Mouse (Mus musculus) kidney, postnatal 0 days (tissue): Measurements from ENCODE around the gene Cacna2d1. TPM values are rescaled to one million over a fixed set of nuclear protein-coding genes. Genes with fewer than 3 reads are reported as not detected.

Experiments used
- ATAC-seq: fragments of 200-750 bp; cut with Nextera tagmentation; replicated peaks from 2 replicates; pipeline ENCODE4 v1.8.0; 2017; ENCODE audit warnings: low read depth, moderate number of reproducible peaks, moderate TSS enrichment, moderate library complexity; ENCODE audit not compliant: low FRiP score
- DNase-seq: peaks from one replicate; pipeline ENCODE4 v3.0.0-alpha.2; 2016; ENCODE audit warnings: low spot score
- H3K27ac ChIP-seq: fragments of 300-500 bp; sonication (generic); 2 replicates; pipeline ENCODE4 v1.5.1; 2014; ENCODE audit warnings: mild to moderate bottlenecking
- H3K27me3 ChIP-seq: fragments of 300-500 bp; sonication (generic); 2 replicates; pipeline ENCODE4 v1.6.1; 2014; ENCODE audit warnings: low read length, mixed read lengths; ENCODE audit not compliant: insufficient read depth
- H3K36me3 ChIP-seq: fragments of 300-500 bp; sonication (generic); 2 replicates; pipeline ENCODE4 v1.6.1; 2014; ENCODE audit warnings: low read length, mixed read lengths; ENCODE audit not compliant: insufficient read depth
- H3K4me1 ChIP-seq: fragments of 300-500 bp; sonication (generic); replicated peaks from 2 replicates; pipeline ENCODE4 v1.6.1; 2014; ENCODE audit warnings: antibody characterized with exemption, low read length, mixed read lengths; ENCODE audit not compliant: insufficient read depth
- H3K4me2 ChIP-seq: fragments of 300-500 bp; sonication (generic); 2 replicates; pipeline ENCODE4 v1.6.1; 2014; ENCODE audit warnings: mild to moderate bottlenecking, low read length, moderate library complexity, mixed read lengths
- H3K4me3 ChIP-seq: fragments of 300-500 bp; sonication (generic); replicated peaks from 2 replicates; pipeline ENCODE4 v1.5.1; 2014; ENCODE audit warnings: low read depth, low read length
- H3K9ac ChIP-seq: fragments of 300-500 bp; sonication (generic); 2 replicates; pipeline ENCODE4 v1.6.1; 2014; ENCODE audit warnings: low read depth, low read length
- H3K9me3 ChIP-seq: fragments of 300-500 bp; sonication (generic); replicated peaks from 2 replicates; pipeline ENCODE4 v1.6.1; 2016; ENCODE audit warnings: low read length, inconsistent platforms, mixed read lengths
- CTCF ChIP-seq: IDR thresholded peaks from 2 replicates; pipeline ENCODE4 v1.5.1; 2016; ENCODE audit warnings: antibody characterized with exemption, low read depth, mild to moderate bottlenecking, moderate library complexity
- WGBS: fragments of 180-500 bp; shearing (Covaris S2); extraction: QIAGEN DNeasy Blood & Tissue Kit; methylation state at CpG from one replicate; pipeline ENCODE4 v1.1.7; 2014; 5-methylcytosine and 5-hydroxymethylcytosine counted together
- polyA plus RNA-seq: library from polyadenylated mRNA; unstranded; fragments of >200 nt; fragmentation: Nextera tagmentation; extraction: Ambion mirVana; gene quantifications from 2 replicates; pipeline ENCODE4 v1.2.1, GENCODE M21; 2015

Gene Cacna2d1
- 9.7 and 10.3 TPM in 2 replicates for polyA plus RNA-seq

DNA sequence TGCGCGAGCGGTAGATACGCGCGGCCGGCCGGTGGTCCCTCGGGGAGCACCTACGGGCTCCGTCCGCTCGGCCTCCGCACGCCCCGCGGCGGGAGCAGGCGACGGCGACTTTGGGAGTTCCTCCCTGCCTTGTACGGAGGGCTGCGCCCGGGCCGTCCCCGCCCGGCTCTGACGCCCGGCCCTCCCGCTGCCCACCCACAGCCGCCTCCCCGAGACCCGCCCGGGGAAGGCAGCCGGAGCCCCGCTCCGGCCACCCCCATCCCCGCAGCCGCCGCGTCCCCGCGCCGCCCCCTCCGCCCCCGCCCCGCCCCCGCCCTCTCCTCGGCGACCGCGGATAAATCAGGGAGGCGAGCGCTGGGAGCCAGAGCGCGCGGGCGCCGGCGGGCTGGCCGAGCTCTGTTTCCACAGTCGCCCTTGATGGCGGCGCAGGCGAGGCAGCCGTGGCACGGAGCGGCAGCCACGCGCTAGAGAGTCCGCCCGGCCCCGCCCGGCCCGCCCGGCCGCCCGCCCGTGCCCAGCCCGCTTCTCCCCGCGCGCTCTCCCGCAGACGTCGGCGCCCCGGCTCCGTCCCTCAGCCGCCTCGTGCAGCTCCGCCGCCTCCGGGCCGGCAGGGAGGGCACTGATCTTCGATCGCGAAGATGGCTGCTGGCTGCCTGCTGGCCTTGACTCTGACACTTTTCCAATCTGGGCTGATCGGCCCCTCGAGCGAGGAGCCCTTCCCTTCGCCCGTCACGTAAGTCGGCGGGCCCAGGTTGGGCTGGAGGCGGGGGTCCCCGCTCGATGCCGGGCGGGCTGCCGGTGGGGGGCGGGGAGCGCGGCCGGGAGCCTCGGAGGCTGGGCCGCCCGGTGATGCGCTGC lies at the start of gene Cacna2d1:
TSS of gene Cacna2d1 (plus strand) at position 316 of the 858 bp plus-strand sequence.
- under 1% methylated on average over 57 of the region's 120 CpGs for WGBS
- DNase-seq = peak; percentile 78
- no peaks in the 10 kb centered on the region for H3K9me3 ChIP-seq
- 0 out of 2 replicates have a peak, but pooled peaks cover 11% of the 10 kb centered on the region for H3K4me1 ChIP-seq
- peak within 1 kb of the TSS; percentile 76 for H3K27ac ChIP-seq
- peak within 1 kb of the TSS; percentile 80 for H3K4me2 ChIP-seq
- peak within 1 kb of the TSS; percentile 74 for H3K9ac ChIP-seq
- peak within 1 kb of the TSS; percentile 57 for H3K4me3 ChIP-seq
- no peak for TF ChIP-seq CTCF
- peak; percentile 88 for ATAC-seq
- no peaks in the 10 kb centered on the region for H3K27me3 ChIP-seq
- H3K36me3 ChIP-seq = no peaks in the 10 kb centered on the region

DNA sequence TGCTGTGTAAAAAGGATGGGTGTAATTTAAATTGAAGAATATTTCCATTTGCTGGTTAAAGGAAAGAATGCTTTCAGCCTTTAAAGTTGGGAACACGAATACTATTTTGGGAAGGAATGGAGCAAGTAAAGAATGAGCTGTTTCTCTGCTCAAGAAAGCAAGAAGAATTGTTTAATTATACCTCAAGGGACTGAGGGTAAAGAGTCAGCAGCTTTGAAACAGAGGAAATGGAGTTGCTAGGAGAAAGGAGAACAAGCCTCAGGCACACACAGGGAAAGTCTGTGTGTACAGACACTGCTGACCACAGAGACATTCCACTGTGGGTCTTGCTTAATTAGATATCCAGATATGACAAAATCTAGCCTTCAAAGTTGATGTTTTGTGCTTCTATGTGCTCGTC lies 39.4 kb upstream of the Cacna2d1 start:
- Histone ChIP-seq H3K27ac (no peak overlapping the region), H3K9ac (no peak overlapping the region), H3K27me3 (no peaks in the 10 kb centered on the region), H3K4me2 (no peak overlapping the region), H3K4me3 (no peak overlapping the region), H3K36me3 (no peaks in the 10 kb centered on the region), H3K4me1 (no peaks in the 10 kb centered on the region), H3K9me3 (no peaks in the 10 kb centered on the region)
- WGBS = 68% methylated on average over 2 of the region's 2 CpGs
- TF ChIP-seq CTCF = no peak
- ATAC-seq = no peak
- DNase-seq = no peak

DNA sequence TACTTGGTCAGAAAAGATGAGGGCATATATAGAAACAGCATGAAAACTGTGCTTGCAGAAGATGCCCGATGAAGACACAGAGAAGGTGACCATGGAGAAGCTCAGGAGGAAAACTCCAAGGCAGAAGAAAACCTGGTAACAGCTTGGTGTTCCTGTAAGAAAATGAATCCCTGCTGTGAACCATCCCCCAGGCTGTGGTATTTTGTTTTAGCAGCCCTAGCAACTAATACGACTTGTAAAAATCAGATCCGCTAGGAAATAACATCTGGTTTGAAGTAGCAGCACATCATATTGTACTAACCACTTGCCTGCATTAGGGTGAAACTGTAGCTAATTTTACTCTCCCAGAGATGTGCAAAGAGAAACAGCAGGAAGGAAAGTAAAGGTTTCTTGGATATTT lies 37.8 kb upstream of the Cacna2d1 start:
- ATAC-seq = no peak
- no peak for TF ChIP-seq CTCF

DNA sequence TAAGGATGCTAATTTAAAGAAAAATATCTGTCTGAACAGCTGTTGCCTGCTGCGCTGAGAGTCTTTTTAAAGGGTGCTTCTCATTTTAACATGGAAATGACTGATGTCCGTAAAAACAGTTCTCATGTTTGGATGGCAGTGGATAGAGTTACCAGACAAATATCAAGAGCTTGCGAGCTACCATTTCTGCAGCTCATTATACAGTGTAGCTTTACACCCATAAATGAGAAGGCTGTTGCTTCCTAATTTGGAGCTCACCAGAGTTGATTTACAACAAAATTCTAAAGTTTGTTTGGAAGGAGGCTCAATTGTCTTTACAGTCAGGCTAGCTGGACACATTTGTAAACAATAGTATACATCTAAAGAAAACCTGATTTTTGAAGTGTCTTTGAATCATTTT lies 28.0 kb upstream of the Cacna2d1 start:
- no peaks in the 10 kb centered on the region for H3K36me3 ChIP-seq
- H3K9ac ChIP-seq = no peak overlapping the region
- no peaks in the 10 kb centered on the region for H3K9me3 ChIP-seq
- no peak overlapping the region for H3K4me2 ChIP-seq
- H3K4me3 ChIP-seq = no peak overlapping the region
- H3K27me3 ChIP-seq = no peaks in the 10 kb centered on the region
- peak; percentile 49 for DNase-seq
- no peak for ATAC-seq
- no peak overlapping the region for H3K27ac ChIP-seq
- H3K4me1 ChIP-seq = no peaks in the 10 kb centered on the region
- WGBS = 31% methylated on average over 3 of the region's 3 CpGs
- no peak for TF ChIP-seq CTCF

More for the DNA sequence above, 37.8 kb upstream of the Cacna2d1 start:
- Histone ChIP-seq H3K4me1 (no peaks in the 10 kb centered on the region), H3K4me3 (no peak overlapping the region), H3K36me3 (no peaks in the 10 kb centered on the region), H3K27me3 (no peaks in the 10 kb centered on the region), H3K27ac (no peak overlapping the region), H3K9ac (no peak overlapping the region), H3K9me3 (no peaks in the 10 kb centered on the region), H3K4me2 (no peak overlapping the region)
- WGBS = 81% methylated on average over 3 of the region's 3 CpGs
- DNase-seq = no peak

DNA sequence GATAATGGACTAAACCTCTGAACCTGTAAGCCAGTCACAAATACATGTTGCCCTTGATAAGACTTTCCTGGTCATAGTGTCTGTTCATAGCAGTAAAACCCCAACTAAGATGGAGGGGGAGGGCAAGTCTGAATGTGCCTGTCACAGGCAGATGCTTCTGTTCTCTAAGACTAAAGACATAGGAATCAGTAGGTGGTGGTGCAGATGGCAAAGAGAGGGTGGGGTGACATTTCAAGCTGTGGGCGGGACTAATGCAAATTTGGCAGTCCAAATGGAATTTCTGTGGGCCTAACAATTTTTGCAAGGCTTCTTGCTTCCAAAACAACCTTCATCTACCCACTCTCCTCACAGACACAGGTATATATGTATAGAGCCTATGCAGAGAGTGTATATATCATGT lies 19.6 kb upstream of the Cacna2d1 start:
- Histone ChIP-seq H3K27ac (no peak overlapping the region), H3K36me3 (no peaks in the 10 kb centered on the region), H3K4me2 (no peak overlapping the region), H3K4me3 (no peak overlapping the region), H3K9ac (no peak overlapping the region), H3K27me3 (no peaks in the 10 kb centered on the region), H3K9me3 (no peaks in the 10 kb centered on the region), H3K4me1 (no peaks in the 10 kb centered on the region)
- ATAC-seq (no peak), DNase-seq (no peak)
- 82% methylated on average over 1 of the region's 1 CpGs for WGBS
- no peak for TF ChIP-seq CTCF

DNA sequence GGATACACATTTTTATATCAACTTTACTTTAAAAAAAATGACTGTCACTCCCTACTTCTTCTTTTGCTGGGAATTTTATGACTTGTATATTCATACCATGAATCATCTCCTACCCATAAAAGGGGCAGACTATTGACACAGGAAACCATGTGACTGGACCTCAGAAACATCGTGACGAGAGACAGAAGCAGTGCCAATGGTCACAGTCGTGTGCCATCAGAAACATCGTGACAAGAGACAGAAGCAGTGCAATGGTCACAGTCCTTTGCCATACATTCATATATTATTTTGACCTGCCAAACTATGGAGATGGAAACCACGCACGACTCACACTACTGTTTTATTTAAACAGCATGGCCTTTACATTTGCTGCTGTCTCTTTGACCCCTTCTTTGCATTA lies 6.0 kb upstream of the Cacna2d1 start:
- ATAC-seq = no peak
- DNase-seq = no peak
- 39% methylated on average over 6 of the region's 6 CpGs for WGBS
- no peak overlapping the region for H3K4me3 ChIP-seq
- H3K4me2 ChIP-seq = no peak overlapping the region
- H3K27ac ChIP-seq = no peak overlapping the region
- H3K27me3 ChIP-seq = no peaks in the 10 kb centered on the region
- no peaks in the 10 kb centered on the region for H3K36me3 ChIP-seq
- H3K9ac ChIP-seq = no peak overlapping the region
- no peak for TF ChIP-seq CTCF
- no peaks in the 10 kb centered on the region for H3K9me3 ChIP-seq
- 0 out of 2 replicates have a peak, but pooled peaks cover 2% of the 10 kb centered on the region for H3K4me1 ChIP-seq
